Comparison of ENCODE assay signal across 9 mouse cellular contexts in the genomic region with DNA sequence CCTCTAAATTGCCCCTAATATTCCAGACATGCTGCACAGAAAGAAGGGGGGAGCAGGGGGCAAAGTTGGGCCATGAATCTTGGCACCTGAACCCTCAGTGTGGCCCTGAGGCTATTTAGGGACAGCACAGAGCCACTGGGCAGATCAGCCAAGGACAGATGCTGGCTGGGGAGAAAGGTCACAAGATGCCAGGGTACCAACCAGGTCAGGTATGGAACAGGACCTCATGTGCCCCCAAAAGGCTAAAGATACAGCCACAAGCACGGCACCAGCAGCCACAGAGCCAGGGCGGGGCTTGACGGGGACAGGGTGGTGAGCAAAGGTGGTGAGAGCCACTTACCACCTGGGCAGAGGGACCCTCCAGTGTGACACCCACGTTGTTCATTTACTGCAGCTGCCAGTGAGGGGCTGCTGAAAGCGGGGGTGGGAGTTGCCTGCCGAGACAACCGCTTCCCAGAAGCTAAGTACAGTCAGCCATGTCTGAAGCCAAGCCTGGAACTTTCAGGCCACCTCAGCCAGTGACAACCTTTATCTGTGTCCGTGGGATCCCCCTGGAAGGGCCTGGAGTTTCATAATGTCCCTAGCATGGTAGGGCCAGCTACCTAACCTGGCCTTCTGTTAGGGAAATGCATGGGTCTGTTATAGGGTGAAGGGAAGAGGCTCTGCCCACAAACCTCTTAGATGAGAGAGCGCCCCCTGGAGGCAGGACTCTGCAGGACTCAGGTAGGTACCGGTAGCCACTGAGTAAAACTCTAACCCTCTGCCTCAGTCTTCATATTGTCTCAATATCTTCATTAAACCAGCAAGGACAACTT. TPM values are rescaled to one million over a fixed set of nuclear protein-coding genes. Genes with fewer than 3 reads are reported as not detected.
DNase-seq lines count a peak whose midpoint lies in the region; ATAC-seq lines count a peak whose summit lies in the region.
"Had no signal": no experiment of that assay in that cellular context is flagged by ENCODE, and none has a peak within 500 bp of the region (broad histone marks: within the 10 kb centered on the region; RNA-seq: fewer than 3 reads in every experiment).

No protein-coding gene starts in this region.

- no peak overlapping the region for H3K9ac ChIP-seq in kidney, embryonic 16.5 days (replicated peaks; ENCODE audit: low read length)

- H3K4me2 ChIP-seq in kidney, embryonic 16.5 days (replicated peaks; ENCODE audit: low read depth, low read length), result no peak overlapping the region

- ATAC-seq in kidney, embryonic 16.5 days (ENCODE audit: low FRiP score, low TSS enrichment), result no peak

- intact Hi-C loops in left cerebral cortex, postnatal 25 days (cut with DNase I), result loop anchor here (2.0 to 5.0 kb wide), 2 partner anchors 42 to 57 kb away; no protein-coding TSS in a partner anchor

- H3K27ac ChIP-seq in kidney, embryonic 16.5 days (ENCODE audit: low read length), result no peak overlapping the region

- H3K9me3 ChIP-seq in kidney, embryonic 16.5 days (ENCODE audit: low read length), result no peaks in the 10 kb centered on the region

- WGBS in kidney, embryonic 16.5 days, result 55% methylated on average over 10 of the region's 10 CpGs

- H3K27me3 ChIP-seq in kidney, embryonic 16.5 days (ENCODE audit: insufficient read depth, low read length), result no peaks in the 10 kb centered on the region

- no peak overlapping the region for H3K4me3 ChIP-seq in kidney, embryonic 16.5 days (ENCODE audit: low read length)
- H3K4me3 ChIP-seq: erythroblast, embryonic 14.5 days had no signal

- DNase-seq in kidney, adult 18-20 months, result peak; percentile 62
- peak; percentile 55 for DNase-seq in adrenal gland, adult 8-10 months
- DNase-seq in embryo, embryonic 11.5 days (ENCODE audit: low read depth, low spot score), result peak; percentile 55
- DNase-seq in heart, postnatal 4 days, result peak; percentile 81
- DNase-seq in left cerebral cortex, postnatal 25 days (ENCODE audit: low spot score in 2 of 2), result peak; percentile 62 to 71
- DNase-seq in ovary, postnatal 36 days (ENCODE audit: low spot score), result peak; percentile 69
- DNase-seq in thymus, postnatal 36 days, result peak; percentile 62 to 69

- no peaks in the 10 kb centered on the region for H3K36me3 ChIP-seq in kidney, embryonic 16.5 days (ENCODE audit: insufficient read depth, low read length)

- H3K4me1 ChIP-seq in kidney, embryonic 16.5 days (ENCODE audit: insufficient read depth, low read length), result no peaks in the 10 kb centered on the region

RNA-seq across cellular contexts. Expression of a gene that starts 50.7 kb away (rescaled TPM):
- 9.0 and 9.9 TPM in 2 replicates for polyA plus RNA-seq in kidney, embryonic 16.5 days (2015; fragmentation: Nextera tagmentation; extraction: Ambion mirVana)
- 10 to 100 TPM; 25.7 to 41.7 (median 33.2) TPM for total RNA-seq in adrenal gland, adult 8-10 months (2022)
- total RNA-seq in heart, postnatal 4 days (2021), result 10 to 100 TPM; 12.2 to 13.6 TPM
- total RNA-seq in left cerebral cortex, postnatal 25 days (2021), result 100 to 1,000 TPM; 196 to 205 TPM

Comparison
In these comparisons a context has a peak if more than half of its experiments do, and no peak if none do; other contexts are left out.
1. RNA of a gene that starts 50.7 kb away (total RNA-seq): 196 to 205 TPM in left cerebral cortex, postnatal 25 days; 25.7 to 41.7 TPM in adrenal gland, adult 8-10 months and 12.2 to 13.6 TPM in heart, postnatal 4 days; every median in the first group is over 4 times any median in the second.
2. Peak in every context shown above with its lines, with median percentiles within 50 percentile points of each other: DNase-seq.